Mouse (Mus musculus): ENCODE measurements around the gene Dock2. TPM values are rescaled to one million over a fixed set of nuclear protein-coding genes. Genes with fewer than 3 reads are reported as not detected.

Gene Dock2
- polyA plus RNA-seq, 1 experiment from 2014 or later = 1.1 TPM

DNA sequence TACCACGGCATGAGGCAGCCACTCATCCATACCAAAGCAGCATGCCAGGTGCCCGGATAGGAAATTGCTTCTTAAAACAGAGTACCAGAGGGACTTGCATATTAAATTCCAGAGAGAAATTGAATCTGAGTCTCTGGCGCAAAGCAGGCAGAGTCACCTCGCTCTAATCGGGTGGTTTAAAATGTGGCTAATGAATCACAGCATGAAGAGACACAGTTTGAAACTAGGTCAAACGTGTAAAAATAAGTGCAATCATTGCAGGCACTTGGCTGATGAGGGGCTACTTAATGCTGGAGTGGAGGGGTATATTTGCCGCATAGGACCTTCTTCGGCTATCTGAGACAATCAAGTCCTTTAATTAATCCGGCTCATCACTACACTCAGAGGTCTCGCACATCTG, 467.5 kb downstream of the Dock2 start:
- peak overlapping the region; percentile 45 for H3K4me2 ChIP-seq (replicated peaks)
- H3K36me3 ChIP-seq = no peaks in the 10 kb centered on the region
- H3K4me3 ChIP-seq = peak overlapping the region; percentile 29; the same call in 1 of the 2 replicates
- H3K27me3 ChIP-seq = peaks cover 20% of the 10 kb centered on the region
- H3K9me3 ChIP-seq (replicated peaks) = no peaks in the 10 kb centered on the region
- H3K27ac ChIP-seq = no peak overlapping the region
- H3K9ac ChIP-seq = no peak overlapping the region
- no peak for ATAC-seq (ENCODE audit: low FRiP score)
- WGBS = 42% methylated on average over 10 of the region's 10 CpGs
- H3K4me1 ChIP-seq = peaks cover 29% of the 10 kb centered on the region

DNA sequence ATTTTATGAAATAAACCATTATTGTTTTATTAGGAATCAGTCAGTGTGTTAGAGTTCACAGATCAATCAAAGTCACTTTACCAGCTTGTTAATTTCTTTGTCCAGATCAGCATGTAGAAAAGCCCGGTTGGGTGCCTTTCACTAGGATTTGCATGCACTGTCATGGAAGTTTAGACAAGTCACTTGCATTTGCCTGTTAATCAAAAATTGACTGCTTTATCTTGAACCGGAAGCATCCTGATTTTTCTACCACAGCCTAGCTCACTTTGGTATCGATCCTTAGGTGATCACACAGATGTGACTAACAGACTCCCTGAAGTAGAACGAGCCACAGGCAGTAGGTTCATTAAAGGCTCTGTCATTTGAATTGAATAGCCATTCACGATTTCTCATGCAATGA, 468.3 kb downstream of the Dock2 start:
- H3K4me1 ChIP-seq = peaks cover 29% of the 10 kb centered on the region
- H3K4me2 ChIP-seq (replicated peaks) = peak overlapping the region; percentile 45
- 17% methylated on average over 5 of the region's 5 CpGs for WGBS
- no peaks in the 10 kb centered on the region for H3K9me3 ChIP-seq (replicated peaks)
- no peak overlapping the region for H3K27ac ChIP-seq
- no peak overlapping the region for H3K9ac ChIP-seq
- H3K36me3 ChIP-seq = no peaks in the 10 kb centered on the region
- H3K27me3 ChIP-seq = peaks cover 20% of the 10 kb centered on the region
- peak overlapping the region; percentile 29 for H3K4me3 ChIP-seq
- no peak for ATAC-seq (ENCODE audit: low FRiP score)

DNA sequence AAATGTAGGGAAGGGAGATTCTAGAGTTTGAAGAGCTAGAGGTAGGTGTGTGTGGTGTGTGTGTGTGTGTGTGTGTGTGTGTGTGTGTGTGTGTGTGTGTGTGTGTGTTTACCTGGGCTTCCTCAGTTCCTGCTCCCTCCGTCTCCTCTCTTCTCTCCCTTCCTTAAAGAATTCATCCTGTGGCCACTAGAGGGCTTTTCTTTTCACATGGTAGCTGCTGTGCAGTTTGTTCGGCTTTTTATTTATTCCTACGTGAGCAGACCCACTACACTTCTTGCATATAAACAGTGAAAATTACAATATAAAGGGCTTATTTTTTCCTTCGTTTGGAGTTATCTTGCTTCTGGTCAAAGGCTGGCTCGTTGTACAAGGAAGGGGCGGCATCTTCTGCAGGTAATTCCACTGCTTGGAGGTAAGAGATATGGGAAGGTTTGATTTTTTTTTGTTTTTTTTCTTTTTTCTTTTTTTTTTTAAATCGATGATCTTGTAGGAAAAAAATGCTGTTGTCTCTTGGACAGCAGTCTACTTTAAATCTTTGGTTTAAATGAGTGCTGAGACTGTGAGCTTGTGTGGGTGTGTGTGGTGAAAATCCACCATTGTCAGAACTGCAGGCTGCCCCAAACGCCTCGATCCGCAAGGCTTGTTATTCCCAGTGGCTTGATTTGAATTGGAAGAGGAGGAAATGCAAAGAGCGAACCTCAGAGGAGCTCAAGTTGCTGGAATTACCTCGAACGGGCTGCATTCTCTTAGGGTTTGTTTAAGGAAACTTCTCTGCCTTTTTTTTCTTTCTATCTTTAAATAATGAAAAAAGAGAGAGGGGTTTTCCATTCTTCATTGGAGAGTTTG, 468.9 kb downstream of the Dock2 start, which contains the start of gene Fam196b:
Gene Fam196b, plus strand, starts transcription at position 289 of the 846 bp plus-strand sequence.
- peaks cover 18% of the 10 kb centered on the region for H3K27me3 ChIP-seq
- H3K9ac ChIP-seq = peak within 1 kb of the TSS; percentile 52
- H3K4me1 ChIP-seq = peaks cover 26% of the 10 kb centered on the region
- H3K9me3 ChIP-seq (replicated peaks) = no peaks in the 10 kb centered on the region
- peak within 1 kb of the TSS; percentile 45 for H3K4me2 ChIP-seq (replicated peaks)
- no peak within 1 kb of the TSS; the same call in 1 of the 2 replicates for H3K27ac ChIP-seq
- peak; percentile 67 for ATAC-seq (ENCODE audit: low FRiP score)
- WGBS = 2% methylated on average over 13 of the region's 13 CpGs
- H3K36me3 ChIP-seq = no peaks in the 10 kb centered on the region
- H3K4me3 ChIP-seq = peak within 1 kb of the TSS; percentile 29

DNA sequence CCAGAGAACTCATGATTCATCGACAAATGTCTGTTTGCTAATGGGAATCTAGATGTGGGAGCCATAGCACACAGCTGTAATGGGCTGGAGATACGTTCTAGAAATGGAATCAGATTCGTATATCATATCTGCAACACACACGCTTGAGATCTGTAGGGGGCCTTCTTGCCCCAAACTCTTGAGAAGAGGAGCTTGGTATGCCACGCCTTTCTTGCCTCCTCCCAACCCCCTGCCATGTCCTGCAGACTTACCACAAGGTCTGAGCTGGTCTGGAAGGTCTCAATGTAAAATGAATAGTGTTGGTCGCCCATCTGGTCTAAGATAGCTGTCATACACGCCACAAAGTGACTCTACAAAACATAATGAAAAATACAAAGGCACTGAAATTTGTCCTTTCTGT, 471.5 kb downstream of the Dock2 start:
- ATAC-seq (ENCODE audit: low FRiP score) = no peak
- no peak overlapping the region for H3K4me3 ChIP-seq
- no peak overlapping the region for H3K9ac ChIP-seq
- no peaks in the 10 kb centered on the region for H3K9me3 ChIP-seq (replicated peaks)
- peaks cover 13% of the 10 kb centered on the region for H3K27me3 ChIP-seq
- H3K4me1 ChIP-seq = peaks cover 19% of the 10 kb centered on the region
- no peak overlapping the region for H3K4me2 ChIP-seq (replicated peaks)
- no peak overlapping the region for H3K27ac ChIP-seq
- 84% methylated on average over 7 of the region's 7 CpGs for WGBS
- H3K36me3 ChIP-seq = no peaks in the 10 kb centered on the region

DNA sequence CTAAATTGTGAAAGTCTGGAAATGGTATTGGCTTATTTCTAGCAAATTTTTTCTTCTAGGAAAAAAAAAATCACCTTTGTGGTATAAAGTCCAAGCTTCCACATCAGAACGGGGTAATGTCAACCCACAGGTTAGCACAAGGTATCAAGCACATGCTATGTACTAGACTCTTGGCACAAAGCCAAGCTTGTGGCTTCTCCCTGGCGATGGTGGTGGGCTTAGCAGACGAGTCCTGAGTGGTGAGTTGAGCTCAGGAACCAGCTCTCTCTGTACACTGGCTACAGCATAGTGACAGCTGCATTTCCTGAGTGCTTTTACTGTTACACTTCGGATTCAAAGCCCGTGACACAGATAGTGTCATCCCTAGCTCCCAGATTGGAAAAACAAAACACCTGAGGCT, 472.0 kb downstream of the Dock2 start:
- Histone ChIP-seq H3K4me3 (no peak overlapping the region), H3K4me1 (peaks cover 14% of the 10 kb centered on the region), H3K9ac (no peak overlapping the region), H3K27ac (no peak overlapping the region), H3K4me2 (replicated peaks) (no peak overlapping the region), H3K27me3 (peaks cover 9% of the 10 kb centered on the region; the same call in 1 of the 2 replicates), H3K9me3 (replicated peaks) (no peaks in the 10 kb centered on the region), H3K36me3 (no peaks in the 10 kb centered on the region)
- no peak for ATAC-seq (ENCODE audit: low FRiP score)
- WGBS = 75% methylated on average over 5 of the region's 5 CpGs

DNA sequence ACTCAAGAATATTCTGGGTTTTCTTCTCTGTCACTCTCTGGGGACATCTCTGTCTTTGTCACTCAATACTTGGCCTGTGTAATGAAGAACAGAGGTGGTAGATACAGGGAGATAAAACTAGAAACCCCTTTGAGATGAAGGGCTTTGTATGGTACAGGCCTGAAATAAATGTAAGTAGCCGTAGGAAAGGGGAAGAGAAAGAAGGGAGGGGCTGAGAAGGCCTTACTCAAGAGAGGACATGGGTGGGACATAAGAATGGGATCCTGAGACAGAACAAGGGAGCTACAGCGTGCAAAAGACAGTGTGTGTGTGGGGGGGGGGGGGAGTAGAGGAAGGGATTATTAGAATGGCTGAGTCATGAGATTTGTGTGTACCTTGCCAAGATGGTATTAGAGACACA, 474.3 kb downstream of the Dock2 start:
- Histone ChIP-seq H3K4me3 (no peak overlapping the region), H3K4me1 (no peaks in the 10 kb centered on the region), H3K27ac (no peak overlapping the region), H3K36me3 (no peaks in the 10 kb centered on the region), H3K27me3 (peaks cover 9% of the 10 kb centered on the region; the same call in 1 of the 2 replicates), H3K9me3 (replicated peaks) (no peaks in the 10 kb centered on the region), H3K4me2 (replicated peaks) (no peak overlapping the region), H3K9ac (no peak overlapping the region)
- ATAC-seq (ENCODE audit: low FRiP score) = no peak
- WGBS = 65% methylated on average over 2 of the region's 2 CpGs

DNA sequence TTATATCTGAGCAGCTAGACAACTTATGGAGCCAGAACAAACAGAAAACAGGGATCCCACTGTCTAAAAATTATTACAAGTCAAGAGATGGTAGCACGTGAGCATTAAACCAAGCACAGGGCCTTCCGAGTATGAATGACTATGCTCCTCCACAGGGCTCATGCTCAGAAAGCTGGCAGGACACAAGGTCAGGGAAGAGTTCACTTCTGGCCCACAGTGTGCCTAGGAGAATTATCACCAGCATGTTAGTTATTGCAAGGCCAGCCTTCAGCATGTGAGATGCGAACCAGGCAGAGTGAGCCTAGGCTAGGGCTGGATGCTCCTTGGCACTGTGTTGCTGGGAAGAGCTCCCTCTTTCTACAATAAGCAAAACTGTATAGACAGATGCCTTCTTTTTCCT, 475.0 kb downstream of the Dock2 start:
- H3K36me3 ChIP-seq = no peaks in the 10 kb centered on the region
- no peak for ATAC-seq (ENCODE audit: low FRiP score)
- WGBS = 86% methylated on average over 3 of the region's 3 CpGs
- H3K9ac ChIP-seq = no peak overlapping the region
- H3K9me3 ChIP-seq (replicated peaks) = no peaks in the 10 kb centered on the region
- peaks cover 5% of the 10 kb centered on the region; the same call in 1 of the 2 replicates for H3K27me3 ChIP-seq
- H3K4me1 ChIP-seq = no peaks in the 10 kb centered on the region
- no peak overlapping the region for H3K4me2 ChIP-seq (replicated peaks)
- H3K4me3 ChIP-seq = no peak overlapping the region
- H3K27ac ChIP-seq = no peak overlapping the region

DNA sequence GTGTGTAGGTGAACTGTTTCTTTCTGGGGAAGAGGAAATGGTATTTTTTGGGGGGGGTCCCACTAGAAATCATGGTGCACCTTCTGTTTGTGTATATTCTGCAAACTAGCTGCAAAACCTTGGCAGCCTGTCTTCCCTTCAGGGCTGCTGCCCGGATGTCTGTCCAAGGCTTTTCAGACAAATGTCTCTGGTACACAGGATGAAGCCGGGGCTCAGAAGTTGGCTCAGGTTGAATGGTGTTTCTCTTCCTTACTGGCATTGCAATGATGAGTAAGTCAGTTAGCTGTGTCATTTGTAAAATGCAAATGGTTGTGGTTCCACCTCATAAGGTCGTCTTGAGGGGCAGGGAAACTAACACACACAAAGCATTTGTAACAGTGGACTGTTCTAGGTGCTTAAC, 477.5 kb downstream of the Dock2 start:
- no peak for ATAC-seq (ENCODE audit: low FRiP score)
- Histone ChIP-seq H3K4me1 (no peaks in the 10 kb centered on the region), H3K27ac (no peak overlapping the region), H3K4me3 (no peak overlapping the region), H3K4me2 (replicated peaks) (no peak overlapping the region), H3K36me3 (no peaks in the 10 kb centered on the region), H3K9me3 (replicated peaks) (no peaks in the 10 kb centered on the region), H3K27me3 (no peaks in the 10 kb centered on the region), H3K9ac (no peak overlapping the region)
- 82% methylated on average over 3 of the region's 3 CpGs for WGBS

DNA sequence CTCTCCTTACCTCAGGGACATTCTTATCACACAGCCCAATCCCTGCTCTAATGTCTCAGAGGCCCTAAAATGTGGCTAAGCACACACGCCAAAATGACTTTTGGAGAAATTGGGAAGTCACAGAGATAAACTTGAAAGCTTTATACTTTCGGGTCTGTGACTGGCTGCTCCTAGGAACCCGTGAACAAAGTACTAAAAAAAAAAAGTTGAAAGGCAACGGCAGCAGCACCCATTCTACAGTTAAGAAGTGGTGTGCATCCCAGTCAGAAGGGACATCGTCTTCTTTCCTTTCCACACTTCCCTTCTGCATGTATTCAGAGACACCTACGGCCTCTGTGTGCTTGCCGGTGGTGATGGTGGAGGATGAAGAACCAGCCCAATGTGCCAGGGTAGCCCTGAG, 483.6 kb downstream of the Dock2 start:
- Histone ChIP-seq H3K36me3 (no peaks in the 10 kb centered on the region), H3K27me3 (no peaks in the 10 kb centered on the region), H3K4me2 (replicated peaks) (no peak overlapping the region), H3K9ac (no peak overlapping the region), H3K9me3 (replicated peaks) (no peaks in the 10 kb centered on the region), H3K4me1 (0 out of 2 replicates have a peak, but pooled peaks cover 9% of the 10 kb centered on the region), H3K27ac (no peak overlapping the region), H3K4me3 (no peak overlapping the region)
- 98% methylated on average over 7 of the region's 7 CpGs for WGBS
- ATAC-seq (ENCODE audit: low FRiP score) = no peak

DNA sequence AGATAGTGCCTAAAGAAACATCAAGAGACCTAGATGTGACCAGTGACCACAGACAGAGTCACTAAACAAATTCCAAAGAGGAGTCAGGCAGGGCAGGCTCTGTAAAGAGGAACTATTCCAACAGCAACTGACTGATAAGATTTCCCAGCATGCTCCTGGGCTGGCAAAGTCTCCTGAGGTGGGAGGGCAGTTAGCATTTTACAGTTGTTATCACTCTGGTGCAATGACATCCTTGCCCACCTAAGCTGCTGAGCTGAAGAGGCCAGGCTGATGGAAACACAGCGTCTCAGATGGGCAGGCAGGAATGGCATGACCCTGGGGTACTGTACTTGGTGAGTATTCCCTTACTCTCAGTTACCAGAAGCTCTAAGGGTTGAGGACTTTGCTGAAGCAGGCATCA, 484.1 kb downstream of the Dock2 start:
- Histone ChIP-seq H3K27me3 (no peaks in the 10 kb centered on the region), H3K9me3 (replicated peaks) (no peaks in the 10 kb centered on the region), H3K27ac (no peak overlapping the region), H3K36me3 (no peaks in the 10 kb centered on the region), H3K4me2 (replicated peaks) (no peak overlapping the region), H3K9ac (no peak overlapping the region), H3K4me1 (0 out of 2 replicates have a peak, but pooled peaks cover 9% of the 10 kb centered on the region), H3K4me3 (no peak overlapping the region)
- WGBS = 93% methylated on average over 1 of the region's 1 CpGs
- no peak for ATAC-seq (ENCODE audit: low FRiP score)

DNA sequence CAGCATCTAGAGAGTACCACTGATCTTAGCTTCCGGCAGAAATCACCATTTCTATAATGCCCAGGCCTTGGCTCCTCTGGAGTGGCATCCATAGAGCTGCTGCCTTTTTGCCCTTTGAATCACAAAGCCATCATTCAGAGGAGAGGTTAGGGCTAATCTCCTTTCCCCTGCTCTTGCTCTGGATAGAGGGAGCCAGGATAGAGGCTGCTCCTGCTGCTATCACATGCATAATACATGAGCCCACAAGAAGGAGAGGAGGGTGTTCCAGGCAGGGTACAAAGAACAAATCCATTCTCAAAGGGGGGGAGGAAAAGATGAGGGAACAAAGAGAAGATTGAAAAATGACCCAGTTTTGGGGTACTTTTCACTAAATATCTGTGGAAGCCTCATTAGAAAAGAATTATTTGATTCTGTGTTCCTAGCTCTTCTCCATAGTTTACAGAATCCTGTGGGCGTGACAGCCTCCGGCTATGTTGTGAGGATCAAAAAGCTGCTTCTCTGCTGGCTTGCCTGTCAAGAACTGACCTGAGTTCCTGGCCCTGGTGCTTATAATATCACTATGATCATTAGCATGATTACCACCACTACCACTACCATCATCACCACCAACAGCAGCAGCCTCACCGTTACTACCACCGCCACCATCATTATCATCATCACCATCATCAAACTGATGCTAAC, 485.9 kb downstream of the Dock2 start:
- H3K9ac ChIP-seq = no peak overlapping the region
- H3K27me3 ChIP-seq = no peaks in the 10 kb centered on the region
- ATAC-seq (ENCODE audit: low FRiP score) = peak; percentile 89
- no peak overlapping the region for H3K4me3 ChIP-seq
- 46% methylated on average over 5 of the region's 5 CpGs for WGBS
- no peak overlapping the region for H3K4me2 ChIP-seq (replicated peaks)
- no peaks in the 10 kb centered on the region for H3K36me3 ChIP-seq
- no peaks in the 10 kb centered on the region for H3K9me3 ChIP-seq (replicated peaks)
- H3K27ac ChIP-seq = peak overlapping the region; percentile 30; the same call in 1 of the 2 replicates
- H3K4me1 ChIP-seq = 0 out of 2 replicates have a peak, but pooled peaks cover 9% of the 10 kb centered on the region

DNA sequence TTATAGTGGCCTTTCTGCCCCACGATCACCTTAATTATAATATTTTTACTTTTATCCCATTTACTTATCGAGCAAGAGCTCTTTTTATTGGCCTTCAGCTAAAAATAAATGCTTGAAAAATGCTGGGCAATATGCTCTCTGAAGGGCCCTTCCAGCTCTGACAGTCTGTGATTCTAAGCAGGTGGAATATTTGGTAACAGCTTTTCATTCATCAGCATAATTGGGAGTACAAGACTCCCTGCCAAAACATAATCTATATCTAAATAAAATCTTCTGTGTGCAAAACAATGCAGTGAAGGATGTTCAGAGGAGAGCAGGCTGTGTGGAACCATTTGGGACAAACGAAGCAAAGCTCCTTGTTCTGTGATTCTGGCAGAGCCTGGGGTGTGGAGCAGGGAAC, 492.4 kb downstream of the Dock2 start:
- Histone ChIP-seq H3K4me3 (no peak overlapping the region), H3K4me2 (replicated peaks) (no peak overlapping the region), H3K27ac (no peak overlapping the region), H3K9me3 (replicated peaks) (no peaks in the 10 kb centered on the region), H3K9ac (no peak overlapping the region), H3K4me1 (peaks cover 4% of the 10 kb centered on the region; the same call in 1 of the 2 replicates), H3K27me3 (no peaks in the 10 kb centered on the region), H3K36me3 (no peaks in the 10 kb centered on the region)
- 66% methylated on average over 3 of the region's 3 CpGs for WGBS
- ATAC-seq (ENCODE audit: low FRiP score) = no peak

Measured in hindbrain, embryonic 12.5 days (tissue).